Mouse (Mus musculus) ES-Bruce4 (cell line): ENCODE measurements at regions not wholly inside any gene's neighbourhood (a gene's known extent, or its start where the extent isn't known, plus 50 kb on each side); places are given as distances from the start of the nearest gene placed in this dataset.

ENCODE experiments used
- CTCF ChIP-seq: IDR thresholded peaks from one replicate; pipeline ENCODE4 v1.8.1; 2011; ENCODE audit warnings: low read depth, low read length
- EP300 ChIP-seq: IDR thresholded peaks from 2 replicates; pipeline ENCODE4 v1.6.1; 2011; ENCODE audit warnings: low read depth, low read length; ENCODE audit not compliant: insufficient read depth
- POLR2A ChIP-seq: IDR thresholded peaks from one replicate; pipeline ENCODE4 v1.8.1; 2011; ENCODE audit warnings: low read length; ENCODE audit not compliant: insufficient read depth

GRCm38 (mm10) chr6:100127221-100128143 lies 159.8 kb downstream of the Rybp start:
- TF ChIP-seq CTCF (no peak), EP300 (no peak), POLR2A (no peak)
